ENCODE assay signal across 8 mouse cellular contexts in the genomic region with DNA sequence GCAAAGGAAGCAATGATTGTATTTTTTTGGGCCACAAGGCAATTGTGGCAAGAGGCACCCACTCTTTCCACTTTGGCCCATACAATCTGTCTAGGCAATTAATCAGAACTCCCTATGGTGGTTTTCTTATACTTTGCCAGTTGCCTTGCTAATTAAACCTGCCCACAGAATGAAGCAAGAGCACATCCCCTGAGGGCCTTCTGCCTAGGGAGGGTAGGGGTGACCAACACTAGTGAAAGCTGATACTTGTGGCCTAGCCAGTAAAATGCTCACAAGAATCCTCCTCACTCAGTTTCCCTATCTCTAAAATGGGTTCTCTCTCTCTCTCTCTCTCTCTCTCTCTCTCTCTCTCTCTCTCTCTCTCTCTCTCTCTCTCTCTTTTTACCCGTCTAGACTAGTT. TPM values are rescaled to one million over a fixed set of nuclear protein-coding genes. Genes with fewer than 3 reads are reported as not detected.
DNase-seq lines count a peak whose midpoint lies in the region; ATAC-seq and TF ChIP-seq lines count a peak whose summit lies in the region.

No protein-coding gene starts in this region.

- 36% methylated on average over 1 of the region's 1 CpGs for WGBS in kidney, embryonic 14.5 days
- 36% methylated on average over 1 of the region's 1 CpGs for WGBS in hindbrain, embryonic 16.5 days
- 0% methylated on average over 1 of the region's 1 CpGs for WGBS in midbrain, embryonic 16.5 days

- no peak for DNase-seq in kidney, postnatal 10 days
- no peak for DNase-seq in frontal cortex, postnatal 25 days (ENCODE audit: low spot score in 2 of 2)
- no peak for DNase-seq in left cerebral cortex, adult 9 months (ENCODE audit: low spot score in 2 of 2)
- DNase-seq in adrenal gland, adult 18-20 months (ENCODE audit: low spot score in 2 of 2): no peak

- no peak for TF ChIP-seq POLR2A in cortical plate, adult 2 months (IDR thresholded peaks at IDR 0.05; ENCODE audit: extremely low read depth, insufficient read depth, low read length)

- H3K4me1 ChIP-seq in kidney, embryonic 14.5 days (ENCODE audit: control insufficient read depth, insufficient read depth, low read length): no peaks in the 10 kb centered on the region
- no peaks in the 10 kb centered on the region for H3K4me1 ChIP-seq in cortical plate, adult 2 months (ENCODE audit: control insufficient read depth, insufficient read depth, low read length)
- no peaks in the 10 kb centered on the region for H3K4me1 ChIP-seq in hindbrain, embryonic 16.5 days (ENCODE audit: control insufficient read depth, insufficient read depth, low read depth, low read length)
- peaks cover 2% of the 10 kb centered on the region; the same call in 1 of the 2 replicates for H3K4me1 ChIP-seq in midbrain, embryonic 16.5 days (ENCODE audit: control insufficient read depth, insufficient read depth, low read length)

- H3K27ac ChIP-seq in kidney, embryonic 14.5 days (ENCODE audit: low read depth, low read length): no peak overlapping the region
- H3K27ac ChIP-seq in cortical plate, adult 2 months (ENCODE audit: insufficient read depth, low read length): no peak overlapping the region
- no peak overlapping the region for H3K27ac ChIP-seq in hindbrain, embryonic 16.5 days (ENCODE audit: low read depth, low read length)
- no peak overlapping the region for H3K27ac ChIP-seq in midbrain, embryonic 16.5 days (ENCODE audit: low read length)

- no peaks in the 10 kb centered on the region for H3K36me3 ChIP-seq in kidney, embryonic 14.5 days (ENCODE audit: control insufficient read depth, insufficient read depth, low read length)
- H3K36me3 ChIP-seq in hindbrain, embryonic 16.5 days (ENCODE audit: control insufficient read depth, insufficient read depth, low read length): no peaks in the 10 kb centered on the region
- no peaks in the 10 kb centered on the region for H3K36me3 ChIP-seq in midbrain, embryonic 16.5 days (ENCODE audit: control insufficient read depth, insufficient read depth, low read length)

- H3K9ac ChIP-seq in kidney, embryonic 14.5 days (ENCODE audit: low read depth, low read length): no peak overlapping the region; the same call in 1 of the 2 replicates
- H3K9ac ChIP-seq in hindbrain, embryonic 16.5 days (ENCODE audit: low read depth, low read length): no peak overlapping the region
- no peak overlapping the region for H3K9ac ChIP-seq in midbrain, embryonic 16.5 days (ENCODE audit: low read depth, low read length)

- no peaks in the 10 kb centered on the region for H3K27me3 ChIP-seq in kidney, embryonic 14.5 days (ENCODE audit: control insufficient read depth, insufficient read depth, low read length)
- H3K27me3 ChIP-seq in hindbrain, embryonic 16.5 days (replicated peaks; ENCODE audit: control insufficient read depth, insufficient read depth, low read length): no peaks in the 10 kb centered on the region
- H3K27me3 ChIP-seq in midbrain, embryonic 16.5 days (ENCODE audit: control insufficient read depth, insufficient read depth, low read depth, low read length): no peaks in the 10 kb centered on the region

- TF ChIP-seq CTCF in cortical plate, adult 2 months (IDR thresholded peaks at IDR 0.05; ENCODE audit: extremely low read depth, insufficient read depth, low read length): no peak

- no peaks in the 10 kb centered on the region for H3K9me3 ChIP-seq in kidney, embryonic 14.5 days (ENCODE audit: control insufficient read depth, low read length)
- no peaks in the 10 kb centered on the region for H3K9me3 ChIP-seq in hindbrain, embryonic 16.5 days (ENCODE audit: control insufficient read depth, low read length)
- no peaks in the 10 kb centered on the region for H3K9me3 ChIP-seq in midbrain, embryonic 16.5 days (replicated peaks; ENCODE audit: control insufficient read depth, low read length, poor library complexity, severe bottlenecking)

- ATAC-seq in kidney, embryonic 14.5 days (ENCODE audit: low FRiP score, low TSS enrichment): peak; percentile 13; the same call in 1 of the 2 replicates
- ATAC-seq in hindbrain, embryonic 16.5 days: 0 out of 2 replicates have a peak, but pooled peaks have one; percentile 2
- ATAC-seq in midbrain, embryonic 16.5 days: no peak

- H3K4me2 ChIP-seq in kidney, embryonic 14.5 days (replicated peaks; ENCODE audit: low read depth, low read length): no peak overlapping the region; the same call in 1 of the 2 replicates
- H3K4me2 ChIP-seq in hindbrain, embryonic 16.5 days (ENCODE audit: low read length): peak overlapping the region; percentile 58
- peak overlapping the region; percentile 55 for H3K4me2 ChIP-seq in midbrain, embryonic 16.5 days (ENCODE audit: low read length)

- H3K4me3 ChIP-seq in kidney, embryonic 14.5 days (ENCODE audit: low read length): peak overlapping the region; percentile 52
- H3K4me3 ChIP-seq in cortical plate, adult 2 months (ENCODE audit: insufficient read depth, low read length): peak overlapping the region; percentile 80
- peak overlapping the region; percentile 63 for H3K4me3 ChIP-seq in hindbrain, embryonic 16.5 days (ENCODE audit: low read length)
- H3K4me3 ChIP-seq in midbrain, embryonic 16.5 days (ENCODE audit: low read depth, low read length): peak overlapping the region; percentile 62

RNA-seq across cellular contexts. Expression of a gene that starts 0.4 kb away (rescaled TPM):
- polyA plus RNA-seq in kidney, embryonic 14.5 days (2014; fragmentation: Nextera tagmentation; extraction: Ambion mirVana): 4.8 and 7.2 TPM in 2 replicates
- 8.3 and 9.2 TPM in 2 replicates for polyA plus RNA-seq in cortical plate, adult 2 months (2012; rRNA removed)
- 2.9 and 3.3 TPM in 2 replicates for polyA plus RNA-seq in hindbrain, embryonic 16.5 days (2015; fragmentation: Nextera tagmentation; extraction: Ambion mirVana)
- 3.4 and 3.6 TPM in 2 replicates for polyA plus RNA-seq in midbrain, embryonic 16.5 days (2015; fragmentation: Nextera tagmentation; extraction: Ambion mirVana)
- total RNA-seq in adrenal gland, adult 18-20 months (2021): 10 to 100 TPM; 21.8 to 22.9 TPM
